Mouse (Mus musculus) hindbrain, embryonic 15.5 days (tissue): ENCODE data around the gene Gm21905. TPM values are rescaled to one million over a fixed set of nuclear protein-coding genes. Genes with fewer than 3 reads are reported as not detected.
A peak's percentile ranks its signal among the peaks of the same experiment; 100 is the strongest.

Experiments used
- ATAC-seq: fragments of 200-750 bp; cut with Nextera tagmentation; 2 replicates; pipeline ENCODE4 v1.8.0; 2017; ENCODE audit warnings: low read depth, moderate number of reproducible peaks, moderate TSS enrichment; ENCODE audit not compliant: low FRiP score
- H3K27ac ChIP-seq: fragments of 300-500 bp; sonication (generic); replicated peaks from 2 replicates; pipeline ENCODE4 v1.5.1; 2015; ENCODE audit warnings: mild to moderate bottlenecking, inconsistent platforms
- H3K27me3 ChIP-seq: fragments of 300-500 bp; sonication (generic); 2 replicates; pipeline ENCODE4 v1.6.1; 2015; ENCODE audit warnings: control low read depth, inconsistent platforms
- H3K36me3 ChIP-seq: fragments of 300-500 bp; sonication (generic); 2 replicates; pipeline ENCODE4 v1.6.1; 2015; ENCODE audit warnings: control low read depth, inconsistent platforms
- H3K4me1 ChIP-seq: fragments of 300-500 bp; sonication (generic); replicated peaks from 2 replicates; pipeline ENCODE4 v1.6.1; 2015; ENCODE audit warnings: control low read depth, inconsistent platforms
- H3K4me2 ChIP-seq: fragments of 300-500 bp; sonication (generic); 2 replicates; pipeline ENCODE4 v1.6.1; 2015; ENCODE audit warnings: moderate library complexity, mild to moderate bottlenecking, inconsistent platforms
- H3K4me3 ChIP-seq: fragments of 300-500 bp; sonication (generic); 2 replicates; pipeline ENCODE4 v1.5.1; 2015; ENCODE audit warnings: mild to moderate bottlenecking, inconsistent platforms
- H3K9ac ChIP-seq: fragments of 300-500 bp; sonication (generic); 2 replicates; pipeline ENCODE4 v1.6.1; 2015; ENCODE audit warnings: inconsistent platforms
- H3K9me3 ChIP-seq: fragments of 300-500 bp; sonication (generic); 2 replicates; pipeline ENCODE4 v1.6.1; 2016; ENCODE audit warnings: control low read depth, inconsistent platforms
- WGBS: fragments of 180-500 bp; shearing (Covaris S2); methylation state at CpG from one replicate; pipeline ENCODE4 v1.1.7; 2015; 5-methylcytosine and 5-hydroxymethylcytosine counted together
- polyA plus RNA-seq: library from polyadenylated mRNA; unstranded; fragments of >200 nt; fragmentation: Nextera tagmentation; extraction: Ambion mirVana; gene quantifications from 2 replicates; pipeline ENCODE4 v1.2.1, GENCODE M21; 2015

The Gm21905 gene
- polyA plus RNA-seq, 1 experiment from 2014 or later, result not detected

DNA sequence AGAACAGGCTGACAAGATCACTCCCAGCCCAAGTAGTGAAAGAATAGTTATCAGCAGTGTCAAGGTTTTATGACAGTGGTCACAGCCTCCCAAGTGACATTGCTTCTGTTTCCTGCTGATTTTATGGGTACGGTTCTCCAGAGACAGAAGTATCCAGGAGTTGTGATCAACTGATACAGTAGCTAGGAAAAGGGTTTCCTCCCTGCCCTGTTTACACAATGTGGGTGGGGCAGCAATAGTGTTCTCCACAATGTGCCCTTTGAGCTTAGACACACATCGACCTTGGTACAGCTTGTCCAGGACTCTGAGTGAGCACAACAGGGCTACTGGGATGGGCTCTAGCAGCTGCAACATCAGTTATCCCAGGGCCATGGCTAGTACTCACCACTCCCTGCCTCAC, 14.6 kb downstream of the Gm21905 start:
- no peak for ATAC-seq
- Histone ChIP-seq H3K27me3 (no peaks in the 10 kb centered on the region), H3K4me2 (no peak overlapping the region), H3K27ac (no peak overlapping the region), H3K9me3 (no peaks in the 10 kb centered on the region), H3K9ac (no peak overlapping the region), H3K36me3 (no peaks in the 10 kb centered on the region), H3K4me3 (no peak overlapping the region), H3K4me1 (no peaks in the 10 kb centered on the region)
- 82% methylated on average over 2 of the region's 2 CpGs for WGBS

GRCm38 (mm10) chr5:67930584-67930983, 15.6 kb downstream of the Gm21905 start:
- no peaks in the 10 kb centered on the region for H3K9me3 ChIP-seq
- H3K4me3 ChIP-seq, result no peak overlapping the region
- 58% methylated on average over 4 of the region's 4 CpGs for WGBS
- ATAC-seq, result no peak
- H3K27ac ChIP-seq, result no peak overlapping the region
- H3K36me3 ChIP-seq, result no peaks in the 10 kb centered on the region
- no peak overlapping the region for H3K4me2 ChIP-seq
- H3K4me1 ChIP-seq, result no peaks in the 10 kb centered on the region
- H3K27me3 ChIP-seq, result no peaks in the 10 kb centered on the region
- H3K9ac ChIP-seq, result no peak overlapping the region

- no peaks in the 10 kb centered on the region for H3K9me3 ChIP-seq
- H3K4me3 ChIP-seq, result no peak overlapping the region
- H3K36me3 ChIP-seq, result no peaks in the 10 kb centered on the region
- WGBS, result 85% methylated on average over 2 of the region's 2 CpGs
- no peaks in the 10 kb centered on the region for H3K4me1 ChIP-seq
- H3K9ac ChIP-seq, result no peak overlapping the region
- no peak for ATAC-seq
- no peak overlapping the region for H3K4me2 ChIP-seq
- H3K27ac ChIP-seq, result no peak overlapping the region
- no peaks in the 10 kb centered on the region for H3K27me3 ChIP-seq
Observed at GRCm38 (mm10) chr5:67904555-67904954, 41.7 kb downstream of the Gm21905 start.

DNA sequence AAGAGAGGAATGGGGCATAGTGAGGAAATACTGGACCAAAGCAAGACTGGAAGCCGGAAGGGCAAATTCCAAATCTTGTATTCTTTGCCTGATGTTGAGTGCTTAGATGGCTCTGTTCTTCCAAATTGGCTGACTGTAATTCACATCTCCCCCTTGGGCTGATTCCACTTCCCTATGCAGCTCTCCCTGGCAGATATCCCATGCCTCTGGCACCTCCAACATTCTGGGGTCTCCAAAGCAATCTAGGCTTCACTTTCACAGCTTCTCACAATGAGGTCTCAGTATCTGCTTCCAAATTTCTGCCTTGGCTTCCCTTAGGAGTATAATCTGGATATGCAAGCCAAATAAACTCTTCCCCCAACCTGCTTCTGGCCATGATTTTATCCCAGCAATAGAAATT, 47.3 kb downstream of the Gm21905 start:
- no peaks in the 10 kb centered on the region for H3K27me3 ChIP-seq
- H3K27ac ChIP-seq, result no peak overlapping the region
- H3K9me3 ChIP-seq, result no peaks in the 10 kb centered on the region
- no peak overlapping the region for H3K4me2 ChIP-seq
- no peak overlapping the region for H3K9ac ChIP-seq
- H3K4me1 ChIP-seq, result no peaks in the 10 kb centered on the region
- no peak for ATAC-seq
- no peaks in the 10 kb centered on the region for H3K36me3 ChIP-seq
- 91% methylated on average over 1 of the region's 1 CpGs for WGBS
- no peak overlapping the region for H3K4me3 ChIP-seq

- ATAC-seq, result peak; percentile 69; the same call in 1 of the 2 replicates
- Histone ChIP-seq H3K4me2 (peak overlapping the region; percentile 31), H3K4me1 (peaks cover 14% of the 10 kb centered on the region), H3K9ac (no peak overlapping the region), H3K9me3 (no peaks in the 10 kb centered on the region), H3K27me3 (no peaks in the 10 kb centered on the region), H3K27ac (0 out of 2 replicates have a peak overlapping the region, but pooled peaks have one; percentile 31), H3K36me3 (no peaks in the 10 kb centered on the region), H3K4me3 (no peak overlapping the region)
- WGBS, result 17% methylated on average over 9 of the region's 9 CpGs
Observed at GRCm38 (mm10) chr5:67884422-67885210, 61.6 kb downstream of the Gm21905 start.

DNA sequence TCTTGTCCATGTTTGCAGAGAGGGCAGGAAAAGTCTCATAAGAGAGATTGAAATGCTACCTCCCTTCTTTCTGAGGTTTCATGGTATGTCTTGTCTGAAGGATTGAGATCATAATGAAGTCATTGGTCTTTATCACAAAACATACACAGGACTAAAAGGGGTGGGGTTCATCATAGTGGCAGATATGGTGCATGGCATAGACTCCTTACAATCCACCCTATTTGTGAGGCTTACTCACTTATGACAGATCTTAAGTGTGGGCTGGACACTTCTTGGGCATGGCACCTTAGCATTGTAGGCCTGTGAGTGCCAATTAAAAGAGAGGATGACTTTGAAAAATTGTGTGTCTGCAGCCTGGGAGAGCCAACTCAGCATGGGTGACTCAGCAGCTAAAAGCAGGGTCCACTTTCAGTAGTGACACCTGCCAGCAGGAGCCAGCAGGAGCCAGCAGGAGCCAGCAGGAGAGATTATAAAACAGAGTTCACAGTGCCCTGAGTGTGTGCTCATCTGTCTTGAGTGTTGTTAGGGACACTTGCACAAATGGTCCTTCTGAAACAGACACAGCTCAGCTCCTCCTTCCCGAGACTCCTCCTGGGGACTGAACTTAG, 62.6 kb downstream of the Gm21905 start:
- ATAC-seq, result no peak; the same call in 1 of the 2 replicates
- no peak overlapping the region for H3K9ac ChIP-seq
- WGBS, result 44% methylated on average over 1 of the region's 1 CpGs

More for the DNA sequence above, 62.6 kb downstream of the Gm21905 start:
- no peaks in the 10 kb centered on the region for H3K9me3 ChIP-seq
- H3K36me3 ChIP-seq, result no peaks in the 10 kb centered on the region
- no peaks in the 10 kb centered on the region for H3K27me3 ChIP-seq
- no peak overlapping the region for H3K27ac ChIP-seq
- no peak overlapping the region for H3K4me3 ChIP-seq
- peaks cover 14% of the 10 kb centered on the region for H3K4me1 ChIP-seq
- no peak overlapping the region for H3K4me2 ChIP-seq

Other genes with a start within 250 kb of the Gm21905 start
- gene Atp8a1, start 99.0 kb downstream of the Gm21905 start, polyA plus RNA-seq, result 49.4 and 56.7 TPM in 2 replicates
- gene Gm5108, start 4.8 kb downstream of the Gm21905 start, polyA plus RNA-seq, result not detected in 2 replicates
- gene Grxcr1, start 85.4 kb upstream of the Gm21905 start, polyA plus RNA-seq, result 0.14 and 0.20 TPM in 2 replicates